Mouse (Mus musculus) embryonic fibroblast, embryonic 13.5 days (primary cell): Measurements from ENCODE around the gene Gfm1. TPM values are rescaled to one million over a fixed set of nuclear protein-coding genes. Genes with fewer than 3 reads are reported as not detected.
A peak's percentile ranks its signal among the peaks of the same experiment; 100 is the strongest.

Experiments used
- H3K27ac ChIP-seq: 2 replicates; pipeline ENCODE4 v1.5.1; 2012; ENCODE audit warnings: low read length, control low read depth, inconsistent platforms; ENCODE audit not compliant: insufficient read depth
- H3K4me1 ChIP-seq: 2 replicates; pipeline ENCODE4 v1.6.1; 2011; ENCODE audit warnings: low read length; ENCODE audit not compliant: control insufficient read depth, insufficient read depth
- H3K4me3 ChIP-seq: 2 replicates; pipeline ENCODE4 v1.5.1; 2011; ENCODE audit warnings: mild to moderate bottlenecking, control low read depth, low read length; ENCODE audit not compliant: insufficient read depth
- CTCF ChIP-seq: IDR thresholded peaks from 2 replicates; pipeline ENCODE4 v1.5.1; 2011; ENCODE audit warnings: mild to moderate bottlenecking, control low read depth, low read length, moderate library complexity, borderline replicate concordance; ENCODE audit not compliant: insufficient read depth
- POLR2A ChIP-seq: IDR thresholded peaks from 2 replicates; pipeline ENCODE4 v1.6.1; 2011; ENCODE audit warnings: low read depth, mild to moderate bottlenecking, control low read depth, low read length, moderate library complexity
- polyA plus RNA-seq: library from polyadenylated mRNA; stranded (reverse); fragments of >200 nt; gene quantifications from 2 replicates; pipeline ENCODE4 v1.2.4, GENCODE M21; 2011; ENCODE audit warnings: low read depth; ENCODE audit not compliant: missing spikeins, insufficient read length

Gfm1 gene
- polyA plus RNA-seq, 1 experiment, result 52.6 TPM

- Histone ChIP-seq H3K4me3 (peak within 1 kb of the TSS; percentile 50), H3K4me1 (no peaks in the 10 kb centered on the region), H3K27ac (no peak within 1 kb of the TSS)
- TF ChIP-seq POLR2A (no peak), CTCF (no peak)
Observed at GRCm38 (mm10) chr3:67515274-67515801, 85.4 kb downstream of the Gfm1 start, which contains the start of gene Rarres1. TSS of gene Rarres1 (minus strand) at chr3:67515523.

- no peaks in the 10 kb centered on the region for H3K4me1 ChIP-seq
- no peak overlapping the region for H3K4me3 ChIP-seq
- no peak for TF ChIP-seq CTCF
- no peak for TF ChIP-seq POLR2A
- H3K27ac ChIP-seq, result no peak overlapping the region
Observed at GRCm38 (mm10) chr3:67520568-67521143, 90.8 kb downstream of the Gfm1 start.

GRCm38 (mm10) chr3:67522709-67523108 lies 92.8 kb downstream of the Gfm1 start:
- no peak for TF ChIP-seq POLR2A
- TF ChIP-seq CTCF, result no peak
- Histone ChIP-seq H3K4me1 (no peaks in the 10 kb centered on the region), H3K27ac (no peak overlapping the region), H3K4me3 (no peak overlapping the region)

- Histone ChIP-seq H3K27ac (no peak overlapping the region), H3K4me1 (no peaks in the 10 kb centered on the region), H3K4me3 (no peak overlapping the region)
- TF ChIP-seq CTCF (no peak), POLR2A (no peak)
Observed at GRCm38 (mm10) chr3:67524768-67525167, 94.9 kb downstream of the Gfm1 start.

Other genes with a start within 250 kb of the Gfm1 start
- 4.3 and 7.5 TPM in 2 replicates for gene Mlf1, start 56.0 kb upstream of the Gfm1 start, polyA plus RNA-seq
- gene Gm17402, start 54.9 kb upstream of the Gfm1 start, polyA plus RNA-seq, result not detected in 2 replicates
- 98.5 and 132 TPM in 2 replicates for gene Lxn, start 33.8 kb downstream of the Gfm1 start, polyA plus RNA-seq
- 16.2 and 18.2 TPM in 2 replicates for gene Rarres1, start 85.4 kb downstream of the Gfm1 start, polyA plus RNA-seq
- gene Mfsd1, start 152.6 kb downstream of the Gfm1 start, polyA plus RNA-seq, result 126 and 128 TPM in 2 replicates